Mouse (Mus musculus): ENCODE results near the gene Rhof.

The Rhof gene

DNA sequence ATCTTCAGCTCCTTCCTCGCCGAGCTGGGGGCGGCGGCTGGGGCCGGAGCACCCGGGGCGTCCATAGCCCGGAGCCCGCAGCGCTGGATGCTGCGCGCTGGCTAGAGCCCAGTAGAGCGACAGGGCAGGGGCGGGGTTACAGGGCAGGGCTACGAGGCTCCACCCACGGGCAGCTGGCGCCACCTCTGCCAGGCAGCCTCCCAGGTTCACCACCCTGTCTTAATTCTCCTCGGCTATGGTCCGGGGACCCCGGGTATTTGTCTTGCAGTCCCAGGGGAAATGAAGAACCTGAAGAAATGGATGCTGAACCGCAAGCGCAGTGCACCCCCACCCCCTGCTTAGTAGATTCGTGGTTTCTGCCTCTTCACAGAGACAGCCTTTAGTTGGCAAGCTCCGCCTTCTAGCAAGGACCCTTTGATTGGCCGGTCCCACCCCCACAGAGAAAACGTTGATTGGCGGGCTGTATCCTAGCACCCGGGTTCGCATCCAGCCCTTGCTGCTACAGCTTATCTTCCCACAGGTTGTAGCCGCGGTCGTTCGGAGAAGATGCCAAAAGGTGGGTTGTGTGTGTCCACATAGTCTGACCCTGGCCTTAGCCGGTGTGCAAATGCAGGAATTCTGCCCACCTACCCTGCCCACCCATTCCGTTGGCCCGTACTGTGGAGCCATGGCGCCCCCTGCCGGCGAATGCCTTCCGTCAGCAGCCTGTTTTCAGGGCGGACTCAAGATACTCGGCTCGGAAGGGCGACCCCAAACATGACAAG is at the start of gene Rhof:
Rhof (minus strand) TSS at position 385 of the 764 bp plus-strand sequence.
- DNase-seq, result peak; percentile 90

DNA sequence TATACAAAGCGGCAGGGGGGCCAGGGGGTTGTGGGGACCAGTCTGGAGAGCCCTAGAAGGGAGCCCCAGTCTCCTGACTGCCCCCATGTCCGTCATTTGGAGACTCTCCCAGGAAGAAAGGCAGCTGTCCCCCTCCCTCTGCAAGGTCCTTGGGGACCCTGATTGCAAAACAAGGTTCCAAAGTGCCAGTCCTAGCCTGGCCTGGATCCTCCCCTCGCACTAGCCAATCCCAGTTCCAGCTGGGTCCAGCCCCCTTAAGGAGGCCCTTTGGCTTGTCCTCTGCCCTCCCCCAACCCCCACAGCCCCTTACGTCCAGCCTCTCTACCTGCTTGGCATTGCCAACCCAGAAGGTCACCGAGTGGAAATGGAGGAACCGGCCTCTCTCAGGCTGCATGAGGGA is 49.0 kb upstream of the Rhof start:
- no peak for DNase-seq

DNA sequence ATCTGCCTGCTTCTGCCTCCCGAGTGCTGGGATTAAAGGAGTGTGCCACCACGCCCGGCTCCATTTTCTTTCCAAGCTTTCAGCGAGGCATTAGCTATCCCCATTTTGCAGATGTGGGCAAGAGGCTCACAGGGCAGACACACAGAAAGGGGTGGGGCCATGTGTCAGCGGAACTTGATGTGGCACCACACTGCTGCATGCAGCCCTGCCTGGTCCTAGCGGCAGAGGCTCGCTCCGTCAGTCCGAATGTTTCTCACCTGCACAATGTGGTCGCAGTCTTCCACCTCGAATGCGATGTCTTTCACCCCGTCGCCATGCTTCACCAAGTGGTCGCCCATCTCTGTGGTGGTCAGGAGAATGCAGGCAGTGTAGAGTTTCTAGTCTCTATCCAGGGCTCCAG is 47.9 kb upstream of the Rhof start:
- no peak for DNase-seq

DNA sequence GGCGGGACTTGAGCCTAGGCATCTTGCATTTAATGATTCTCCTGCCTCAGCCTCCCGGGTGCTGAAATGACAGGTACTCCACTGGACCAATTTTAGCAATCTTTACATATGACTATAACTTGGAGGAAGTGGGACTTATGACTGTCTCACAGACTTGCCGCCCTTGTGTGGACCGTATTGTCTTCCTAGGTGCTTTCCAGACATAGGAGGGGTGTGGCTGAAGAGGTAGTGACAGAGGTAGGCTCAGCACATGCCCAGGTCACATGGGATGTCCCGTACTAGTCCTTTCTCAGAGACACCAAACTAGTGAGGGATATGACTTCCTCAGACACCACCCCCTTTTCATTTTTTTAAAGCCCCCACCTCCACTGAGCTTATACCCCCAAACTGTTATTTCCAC is 46.3 kb upstream of the Rhof start:
- DNase-seq, result no peak

DNA sequence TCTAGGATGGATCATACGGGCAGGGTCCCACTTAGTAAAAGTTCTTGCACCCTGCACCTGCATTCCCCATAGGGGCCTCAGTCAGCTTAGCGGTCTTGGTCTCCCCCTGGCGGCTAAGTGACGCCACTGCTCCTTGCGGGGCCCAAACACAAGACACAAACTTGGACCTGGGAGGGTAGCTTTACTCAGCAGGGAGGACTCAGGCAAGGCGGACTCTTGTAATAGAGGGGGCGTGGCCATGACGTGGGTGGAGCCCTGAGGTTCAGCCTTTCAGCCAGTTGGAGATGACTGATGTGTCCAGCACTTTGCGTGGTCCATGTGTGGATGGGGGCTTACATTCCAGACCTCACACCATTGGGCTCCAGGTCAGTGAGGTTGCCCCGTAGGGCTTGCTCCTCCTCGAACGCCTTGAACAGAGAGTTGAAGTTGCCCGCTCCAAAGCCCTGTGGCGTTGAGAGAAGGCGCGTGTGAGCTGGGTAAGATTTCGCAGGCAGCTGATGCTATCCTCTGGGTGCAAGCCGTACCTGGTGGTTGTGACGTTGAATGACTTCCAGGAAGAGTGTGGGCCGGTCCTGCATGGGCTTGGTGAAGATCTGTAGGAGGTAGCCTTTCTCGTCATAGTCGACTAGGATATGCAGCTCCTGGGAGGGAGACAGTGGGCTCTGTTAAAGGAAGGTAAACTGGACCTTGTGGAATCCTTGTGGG is 39.3 kb upstream of the Rhof start:
- peak; percentile 70 for DNase-seq

DNA sequence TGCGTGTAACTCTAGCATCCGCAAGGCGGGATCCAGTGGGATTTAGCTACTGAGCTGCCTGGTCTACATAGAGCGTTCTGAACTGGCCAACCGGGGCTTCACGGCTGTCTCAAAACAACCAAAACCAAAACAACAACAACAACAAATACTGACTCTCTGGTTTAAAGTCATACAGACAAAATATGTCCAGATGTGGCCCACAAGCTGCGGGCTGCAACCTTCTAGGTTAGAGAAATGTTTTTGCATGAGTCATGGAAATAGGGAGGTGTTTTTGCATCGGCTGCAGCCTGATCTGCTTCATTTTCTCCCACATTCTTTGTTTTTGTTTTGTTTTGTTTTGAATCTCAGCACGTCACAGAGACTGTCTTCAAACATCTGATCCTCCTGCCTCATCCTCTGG is 37.9 kb upstream of the Rhof start:
- no peak for DNase-seq

DNA sequence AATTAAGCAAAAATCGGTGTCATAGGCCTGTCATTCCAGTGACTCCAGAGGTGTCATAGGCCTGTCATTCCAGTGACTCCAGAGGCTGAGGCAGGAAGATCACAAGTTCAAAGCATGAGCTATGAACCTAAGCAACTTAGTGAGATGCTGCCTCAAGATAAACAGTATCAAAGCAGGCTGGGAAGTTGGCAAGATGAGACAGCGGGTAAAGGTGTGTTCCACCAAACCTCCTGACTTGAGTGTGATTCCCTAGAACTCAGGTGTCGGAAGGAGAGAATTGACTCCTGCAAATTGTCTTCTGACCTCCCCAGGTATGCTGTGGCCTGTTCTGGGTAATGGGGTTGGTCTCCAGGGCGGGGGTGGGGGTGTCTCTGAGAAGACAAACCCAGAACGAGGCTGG is 36.8 kb upstream of the Rhof start, which contains the start of gene Psmd9:
Psmd9 (plus strand) TSS at position 130 of the 400 bp plus-strand sequence.
- DNase-seq, result no peak

DNA sequence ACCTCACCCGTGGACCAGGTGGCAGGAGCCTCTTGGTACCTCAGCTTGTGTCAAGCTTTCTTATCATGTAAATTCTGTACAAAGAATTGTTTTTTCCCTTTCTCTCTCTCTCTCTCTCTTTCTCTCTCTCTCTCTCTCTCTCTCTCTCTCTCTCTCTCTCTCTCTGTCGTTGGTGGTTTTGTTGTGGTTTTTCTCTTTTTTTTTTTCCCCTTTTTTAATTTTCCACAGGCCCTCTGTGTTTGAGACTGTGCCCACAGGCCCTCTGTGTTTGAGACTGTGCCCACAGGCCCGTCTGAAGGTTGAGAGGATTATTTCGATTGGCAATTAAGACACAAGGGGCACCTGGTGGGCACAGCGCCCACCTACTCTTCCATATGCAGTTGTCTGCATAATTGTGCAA is 35.1 kb upstream of the Rhof start:
- no peak for DNase-seq

DNA sequence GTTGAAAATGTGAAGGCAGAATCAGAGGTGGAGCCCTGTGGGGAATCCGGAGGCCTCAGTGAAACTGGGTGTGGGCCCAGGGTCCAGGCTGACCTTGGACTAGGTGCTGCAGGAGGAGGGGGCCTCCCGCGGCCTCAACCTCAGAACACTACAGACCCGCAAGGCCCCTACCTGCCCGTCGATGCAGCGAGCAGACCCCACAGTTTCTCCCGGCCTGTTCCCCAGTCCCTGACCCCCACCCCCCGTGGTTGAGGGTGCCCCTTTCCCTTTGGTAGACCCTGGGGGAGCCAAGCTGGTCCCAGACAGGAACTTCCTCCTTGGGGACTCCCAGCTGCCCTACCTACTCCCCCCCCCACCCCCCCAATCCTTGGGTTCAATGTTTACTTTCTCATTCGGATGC is 33.9 kb upstream of the Rhof start:
- no peak for DNase-seq

DNA sequence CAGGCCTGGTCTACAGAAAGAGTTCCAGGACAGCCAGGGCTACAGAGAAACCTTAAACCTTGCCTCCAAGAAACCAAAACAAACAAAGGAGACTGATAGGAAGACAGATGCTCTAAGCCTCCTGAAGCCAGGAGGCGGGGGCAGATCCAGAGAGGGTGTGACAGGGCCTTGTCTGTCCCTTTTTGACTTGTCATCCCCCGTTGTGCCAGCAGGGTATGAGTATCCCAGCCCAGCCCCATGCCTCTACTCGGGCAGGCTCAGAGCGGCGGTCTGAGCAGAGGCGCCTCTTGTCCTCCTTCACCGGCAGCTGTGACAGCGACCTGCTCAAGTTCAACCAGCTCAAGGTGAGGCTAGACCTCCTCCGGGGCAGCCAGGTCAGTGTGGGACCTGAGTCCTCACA is 30.4 kb upstream of the Rhof start:
- no peak for DNase-seq

DNA sequence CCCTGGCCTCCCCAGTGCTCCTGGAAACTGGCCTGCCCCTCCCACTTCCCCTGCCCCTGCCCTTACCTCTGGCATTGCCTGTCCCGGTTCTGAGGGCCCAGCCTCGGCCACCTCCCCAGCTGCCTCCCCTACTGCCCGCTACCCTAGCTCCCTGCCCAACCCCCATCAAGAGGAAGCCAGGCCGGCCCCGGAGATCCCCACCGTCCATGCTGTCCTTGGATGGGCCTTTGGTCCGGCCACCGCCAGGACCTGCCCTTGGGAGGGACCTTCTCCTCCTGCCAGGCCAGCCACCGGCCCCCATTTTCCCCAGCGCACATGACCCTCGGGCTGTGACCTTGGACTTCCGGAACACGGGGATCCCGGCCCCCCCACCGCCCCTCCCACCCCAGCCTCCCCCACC is 27.8 kb upstream of the Rhof start:
- DNase-seq, result peak; percentile 16

DNA sequence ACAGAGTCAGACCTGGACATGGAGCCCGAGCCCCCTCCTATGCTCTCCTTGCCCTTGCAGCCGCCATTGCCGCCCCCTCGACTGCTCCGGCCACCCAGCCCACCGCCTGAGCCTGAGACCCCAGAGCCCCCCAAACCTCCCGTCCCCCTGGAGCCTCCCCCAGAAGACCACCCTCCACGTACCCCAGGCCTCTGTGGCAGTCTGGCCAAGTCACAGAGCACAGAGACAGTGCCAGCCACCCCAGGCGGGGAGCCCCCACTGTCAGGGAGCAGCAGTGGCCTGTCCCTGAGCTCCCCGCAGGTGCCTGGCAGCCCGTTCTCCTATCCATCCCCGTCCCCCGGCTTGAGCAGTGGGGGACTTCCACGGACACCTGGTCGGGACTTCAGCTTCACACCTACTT is 27.4 kb upstream of the Rhof start:
- DNase-seq, result peak; percentile 28

DNA sequence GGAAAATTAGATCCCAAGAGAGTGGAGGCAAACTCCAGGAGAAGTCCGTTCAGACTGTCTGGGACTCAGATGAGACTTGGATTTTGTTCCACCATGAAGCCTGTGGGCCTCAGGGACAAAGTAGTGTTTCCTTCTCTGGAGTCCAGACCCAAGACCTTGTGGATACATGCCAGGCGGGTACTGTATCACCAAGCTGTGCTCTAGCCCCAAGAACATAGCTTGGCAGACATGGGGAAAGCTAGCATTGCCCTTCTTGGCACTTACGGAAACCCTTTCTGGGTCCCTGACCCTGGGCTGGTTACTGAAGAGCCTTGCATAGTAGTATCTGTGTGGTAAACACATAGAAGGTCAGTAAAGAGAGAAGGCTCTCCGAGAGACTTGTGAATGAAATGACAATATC is 27.0 kb upstream of the Rhof start:
- no peak for DNase-seq

DNA sequence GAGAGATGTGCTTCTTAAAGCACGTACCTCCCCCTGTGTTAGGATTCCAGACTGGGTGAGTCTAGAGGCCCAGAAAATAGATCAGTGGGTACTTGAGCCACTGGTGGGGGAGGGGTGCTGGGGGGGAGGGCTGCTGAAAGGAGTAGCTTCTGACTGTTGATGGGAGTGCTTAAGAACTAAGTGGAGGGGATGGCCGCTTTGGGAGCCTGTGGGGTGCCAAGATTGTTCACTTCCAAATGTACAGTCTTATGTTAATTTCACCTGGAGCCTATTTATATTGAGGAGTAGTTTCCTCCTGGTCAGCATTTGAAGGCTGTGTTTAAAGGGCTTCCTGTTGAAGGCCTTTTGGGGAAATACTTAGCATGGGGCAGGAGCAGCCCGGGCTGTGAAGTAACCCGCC is 25.5 kb upstream of the Rhof start:
- no peak for DNase-seq

DNA sequence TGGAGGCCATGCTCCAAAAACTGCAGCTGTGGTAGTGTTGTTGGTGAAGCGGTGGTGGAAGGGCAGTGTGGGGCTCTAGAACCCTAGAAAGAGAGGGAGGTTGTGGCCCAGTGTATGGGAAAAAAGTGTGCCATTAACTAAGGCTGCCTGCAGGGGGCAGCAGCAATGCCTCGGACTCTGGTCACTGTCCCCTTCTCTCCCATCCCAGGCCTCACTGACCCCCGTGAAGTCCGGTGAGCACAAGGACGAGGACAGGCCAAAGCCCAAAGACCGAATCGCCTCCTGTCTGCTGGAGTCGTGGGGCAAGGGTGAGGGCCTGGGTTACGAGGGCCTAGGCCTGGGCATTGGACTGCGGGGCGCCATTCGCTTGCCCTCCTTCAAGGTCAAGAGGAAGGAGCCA is 24.3 kb upstream of the Rhof start:
- DNase-seq, result no peak

DNA sequence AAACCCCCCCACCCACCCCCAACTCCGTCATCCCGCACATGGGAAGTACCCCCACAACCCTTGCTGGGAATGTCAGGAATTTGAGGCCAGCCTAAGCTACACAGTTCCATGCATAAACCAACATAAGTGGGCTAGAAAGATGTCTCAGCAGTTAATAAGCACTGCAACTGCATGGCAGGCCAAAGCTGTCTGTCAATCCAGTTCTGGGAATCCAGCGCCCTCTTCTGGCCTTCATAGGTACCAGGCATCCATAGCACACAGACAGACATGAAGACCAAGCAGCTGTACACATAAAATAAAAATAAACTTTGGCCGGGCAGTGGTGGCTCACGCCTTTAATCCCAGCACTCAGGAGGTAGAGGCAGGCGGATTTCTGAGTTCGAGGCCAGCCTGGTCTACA is 22.9 kb upstream of the Rhof start:
- DNase-seq, result peak; percentile 61

DNA sequence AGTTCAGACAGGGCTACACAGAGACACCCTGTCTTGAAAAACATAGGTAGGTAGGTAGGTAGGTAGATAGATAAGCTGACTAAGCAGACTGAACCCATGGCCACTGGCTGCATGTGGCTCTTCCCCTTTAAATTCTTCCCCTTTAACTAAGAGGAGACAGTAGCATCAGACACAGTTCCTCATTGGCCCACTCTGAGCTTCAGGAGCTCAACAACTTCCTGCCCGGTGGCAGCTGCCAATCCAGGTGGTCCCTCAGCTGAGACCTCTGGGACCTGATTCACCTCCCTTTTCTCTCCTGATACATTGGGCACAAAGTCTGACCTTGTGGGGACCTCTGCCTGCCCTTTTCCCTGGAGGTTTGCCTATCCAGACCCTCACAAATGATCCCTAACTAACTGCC is 20.4 kb upstream of the Rhof start:
- DNase-seq, result no peak

DNA sequence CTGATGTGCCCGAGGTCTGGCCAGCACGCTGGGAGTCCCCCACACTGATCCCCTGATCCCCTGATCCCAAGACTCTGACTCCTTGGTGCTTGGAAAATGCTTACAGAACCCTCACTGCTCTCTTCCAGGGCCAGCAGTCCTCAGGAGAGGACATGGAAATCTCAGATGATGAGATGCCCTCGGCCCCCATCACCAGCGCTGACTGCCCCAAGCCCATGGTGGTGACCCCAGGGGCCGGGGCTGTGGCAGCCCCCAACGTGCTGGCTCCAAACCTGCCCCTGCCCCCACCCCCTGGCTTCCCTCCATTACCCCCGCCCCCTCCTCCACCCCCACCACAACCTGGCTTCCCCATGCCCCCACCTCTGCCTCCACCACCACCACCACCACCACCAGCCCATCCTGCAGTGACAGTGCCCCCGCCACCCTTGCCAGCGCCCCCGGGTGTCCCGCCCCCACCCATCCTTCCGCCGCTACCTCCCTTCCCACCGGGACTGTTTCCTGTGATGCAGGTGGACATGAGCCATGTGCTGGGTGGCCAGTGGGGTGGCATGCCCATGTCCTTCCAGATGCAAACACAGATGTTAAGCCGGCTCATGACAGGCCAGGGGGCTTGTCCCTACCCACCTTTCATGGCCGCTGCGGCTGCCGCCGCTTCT is 19.3 kb upstream of the Rhof start:
- peak; percentile 47 for DNase-seq

DNA sequence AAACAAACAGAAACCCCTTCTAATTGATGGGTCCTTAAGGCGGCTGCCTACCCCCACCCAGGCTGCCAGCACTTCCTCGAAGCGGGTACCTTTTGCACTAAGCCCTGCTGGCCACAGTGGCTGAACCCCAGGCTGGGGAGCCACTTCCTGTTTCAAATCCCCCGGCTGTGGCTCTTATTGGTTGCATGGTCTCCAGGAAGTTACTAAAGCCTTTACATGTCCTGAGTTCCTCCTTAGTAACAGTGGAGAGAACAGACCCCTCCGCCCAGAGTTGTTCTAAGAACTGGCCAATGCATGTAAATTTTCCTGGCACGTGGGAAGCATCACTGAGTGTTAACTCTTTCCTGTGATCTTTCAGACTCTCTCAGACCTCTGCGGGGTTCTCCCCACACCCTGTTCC is 18.6 kb upstream of the Rhof start:
- no peak for DNase-seq

DNA sequence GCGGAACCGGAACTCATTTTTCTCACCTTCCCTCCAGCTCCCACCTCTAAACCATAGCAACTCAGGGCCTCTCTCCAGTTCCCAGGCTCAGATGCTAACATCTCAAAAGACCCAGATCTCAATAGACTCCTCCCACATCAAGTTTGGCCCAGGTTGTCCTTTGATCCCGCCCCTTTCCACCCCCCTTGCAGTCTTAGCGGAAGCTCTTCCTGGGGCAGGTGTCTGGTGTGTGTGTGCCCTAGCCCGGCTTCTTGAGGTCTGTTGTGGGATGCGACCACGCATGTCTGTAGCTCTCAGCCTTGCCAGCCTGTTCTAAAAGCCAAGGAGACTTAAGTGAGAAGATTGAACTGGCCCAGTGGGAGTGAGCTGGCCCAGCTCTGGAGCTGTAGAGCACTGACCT is 18.1 kb upstream of the Rhof start:
- peak; percentile 72 for DNase-seq

DNA sequence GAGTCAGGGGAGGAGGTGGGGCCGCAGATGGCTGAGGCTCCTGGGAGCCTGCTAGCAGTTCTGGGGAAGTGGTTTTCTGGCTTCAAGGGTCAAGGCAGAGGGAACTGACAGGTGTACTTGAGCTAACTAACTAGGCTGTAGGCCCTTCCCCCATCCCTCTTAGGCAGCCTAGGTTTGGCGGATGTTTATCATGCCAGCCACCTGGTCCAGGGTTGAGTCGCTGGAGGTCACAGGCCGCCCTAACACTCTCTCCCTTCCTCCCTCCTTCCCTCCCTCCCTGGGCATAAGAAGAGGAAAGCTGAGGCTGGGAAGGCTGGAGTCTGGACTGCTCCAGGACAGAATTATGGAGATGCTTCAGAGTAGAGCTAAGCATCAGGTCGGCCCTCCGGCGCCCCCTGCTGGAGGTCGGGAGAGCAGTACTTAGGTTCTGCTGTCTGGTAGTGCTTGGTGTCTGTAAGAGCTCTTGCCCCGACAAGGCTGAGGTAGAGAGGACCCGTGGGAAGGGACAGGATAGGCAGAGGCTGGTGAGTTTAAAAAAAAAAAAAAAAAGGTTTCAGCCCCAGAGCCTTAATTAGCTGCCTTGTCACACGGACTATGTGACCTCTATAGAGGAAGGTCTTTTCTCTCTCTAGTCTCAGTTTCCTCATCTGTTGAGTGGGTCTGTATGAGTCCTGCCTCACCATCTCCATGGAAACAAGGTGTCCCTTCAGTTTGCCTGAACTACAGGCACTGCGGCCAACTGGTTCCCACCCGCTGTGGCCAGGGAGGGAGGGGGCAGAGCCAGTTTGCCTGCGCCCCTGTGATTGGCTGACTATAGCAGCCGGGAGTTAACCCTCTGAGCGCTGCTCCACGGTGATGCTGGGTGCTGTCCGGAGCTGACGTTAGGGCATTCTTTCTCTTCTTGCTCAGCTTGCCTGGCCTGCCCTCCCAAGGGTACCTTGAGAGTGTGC is 17.2 kb upstream of the Rhof start:
- DNase-seq, result peak; percentile 90

DNA sequence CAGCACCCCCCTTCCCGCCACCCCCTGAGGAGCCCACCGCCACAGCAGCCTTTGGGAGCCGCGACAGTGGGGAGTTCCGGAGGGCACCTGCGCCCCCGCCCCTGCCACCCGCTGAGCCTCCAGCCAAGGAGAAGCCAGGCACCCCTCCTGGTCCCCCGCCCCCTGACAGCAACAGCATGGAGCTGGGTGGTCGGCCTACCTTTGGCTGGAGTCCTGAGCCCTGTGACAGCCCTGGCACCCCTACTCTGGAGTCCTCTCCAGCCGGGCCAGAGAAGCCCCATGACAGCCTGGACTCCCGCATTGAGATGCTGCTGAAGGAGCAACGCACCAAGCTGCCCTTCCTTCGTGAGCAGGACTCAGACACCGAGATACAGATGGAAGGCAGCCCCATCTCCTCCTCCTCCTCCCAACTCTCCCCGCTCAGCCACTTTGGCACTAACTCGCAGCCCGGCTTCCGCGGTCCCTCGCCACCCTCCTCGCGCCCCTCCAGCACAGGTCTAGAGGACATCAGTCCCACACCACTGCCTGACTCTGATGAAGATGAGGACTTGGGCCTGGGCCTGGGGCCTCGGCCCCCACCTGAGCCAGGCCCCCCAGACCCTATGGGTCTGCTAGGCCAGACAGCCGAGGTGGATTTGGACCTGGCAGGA is 15.7 kb upstream of the Rhof start:
- peak; percentile 64 for DNase-seq

Measured in cerebellum, adult 11-12 months (tissue).